Mouse (Mus musculus) heart, postnatal 25 days (tissue): Measurements from ENCODE around the gene Atp1b2. TPM values are rescaled to one million over a fixed set of nuclear protein-coding genes. Genes with fewer than 3 reads are reported as not detected.

Experiments
- DNase-seq: peaks from one replicate; pipeline ENCODE4 v3.0.0; 2022; ENCODE audit warnings: low spot score
- intact Hi-C: fragments of 180-260 bp; cut with DNase I; formaldehyde crosslinking; loops from one replicate; pipeline ENCODE4 v1.15.1; 2025
- total RNA-seq, 2 experiments: library from RNA; stranded (reverse); gene quantifications; 2 replicates each; pipeline ENCODE4 v1.2.3; 2021

The Atp1b2 gene
- total RNA-seq, 2 experiments from 2014 or later: 18.0 to 25.8 TPM

- no peak for DNase-seq
- intact Hi-C loops: loop anchor here (10.0 kb wide), 1 partner anchor 346 kb away; no protein-coding TSS in a partner anchor
Measured at GRCm38 (mm10) chr11:69610899-69611298, 5.2 kb upstream of the Atp1b2 start.

- no peak for DNase-seq
- intact Hi-C loops: no loop called here
Measured at GRCm38 (mm10) chr11:69609416-69609815, 3.7 kb upstream of the Atp1b2 start.

- no peak for DNase-seq
- intact Hi-C loops: no loop called here
Measured at GRCm38 (mm10) chr11:69608525-69608924, 2.8 kb upstream of the Atp1b2 start.

GRCm38 (mm10) chr11:69606832-69607231 lies 1.1 kb upstream of the Atp1b2 start:
- intact Hi-C loops: no loop called here
- DNase-seq: no peak

- no peak for DNase-seq
- intact Hi-C loops: no loop called here
Measured at GRCm38 (mm10) chr11:69606491-69606795, 701 bp upstream of the Atp1b2 start.

GRCm38 (mm10) chr11:69604795-69605664 lies 712 bp downstream of the Atp1b2 start:
- no peak for DNase-seq
- intact Hi-C loops: loop anchor here (2.0 kb wide), 1 partner anchor 24 kb away; the partner anchor contains the start of genes Trp53 and Wrap53

- intact Hi-C loops: loop anchor here (2.0 kb wide), 1 partner anchor 24 kb away; the partner anchor contains the start of genes Trp53 and Wrap53
- no peak for DNase-seq
Measured at GRCm38 (mm10) chr11:69604347-69604746, 1.4 kb downstream of the Atp1b2 start.

- DNase-seq: no peak
- intact Hi-C loops: no loop called here
Measured at GRCm38 (mm10) chr11:69603516-69603915, 2.2 kb downstream of the Atp1b2 start.

GRCm38 (mm10) chr11:69601768-69602167 lies 4.0 kb downstream of the Atp1b2 start:
- intact Hi-C loops: no loop called here

GRCm38 (mm10) chr11:69600098-69600497 lies 5.6 kb downstream of the Atp1b2 start:
- DNase-seq: peak; percentile 23
- intact Hi-C loops: no loop called here

More at GRCm38 (mm10) chr11:69601768-69602167, 4.0 kb downstream of the Atp1b2 start:
- DNase-seq: no peak

- no peak for DNase-seq
- intact Hi-C loops: no loop called here
Measured at GRCm38 (mm10) chr11:69599436-69599835, 6.3 kb downstream of the Atp1b2 start.

- intact Hi-C loops: no loop called here
- no peak for DNase-seq
Measured at GRCm38 (mm10) chr11:69594853-69595252, 10.9 kb downstream of the Atp1b2 start.

- intact Hi-C loops: no loop called here
Measured at GRCm38 (mm10) chr11:69592799-69593198, 12.9 kb downstream of the Atp1b2 start.

GRCm38 (mm10) chr11:69591899-69592637 lies 13.7 kb downstream of the Atp1b2 start:
- intact Hi-C loops: no loop called here

More at GRCm38 (mm10) chr11:69592799-69593198, 12.9 kb downstream of the Atp1b2 start:
- DNase-seq: no peak

GRCm38 (mm10) chr11:69591424-69591823 lies 14.3 kb downstream of the Atp1b2 start:
- no peak for DNase-seq
- intact Hi-C loops: no loop called here

More at GRCm38 (mm10) chr11:69591899-69592637, 13.7 kb downstream of the Atp1b2 start:
- DNase-seq: no peak

GRCm38 (mm10) chr11:69590622-69591021 lies 15.1 kb downstream of the Atp1b2 start:
- intact Hi-C loops: no loop called here
- DNase-seq: no peak

GRCm38 (mm10) chr11:69589207-69589834 lies 16.4 kb downstream of the Atp1b2 start:
- intact Hi-C loops: no loop called here
- DNase-seq: no peak

- no peak for DNase-seq
- intact Hi-C loops: no loop called here
Measured at GRCm38 (mm10) chr11:69585718-69586325, 19.9 kb downstream of the Atp1b2 start.

GRCm38 (mm10) chr11:69584937-69585336 lies 20.8 kb downstream of the Atp1b2 start:
- intact Hi-C loops: no loop called here
- no peak for DNase-seq

GRCm38 (mm10) chr11:69584008-69584407 lies 21.7 kb downstream of the Atp1b2 start:
- no peak for DNase-seq
- intact Hi-C loops: no loop called here
